Mouse (Mus musculus): Measurements from ENCODE around the gene Cryba4. TPM values are rescaled to one million over a fixed set of nuclear protein-coding genes. Genes with fewer than 3 reads are reported as not detected.

Cryba4 gene
- polyA plus RNA-seq (2012; rRNA removed) = 1.4 and 1.9 TPM in 2 replicates

DNA sequence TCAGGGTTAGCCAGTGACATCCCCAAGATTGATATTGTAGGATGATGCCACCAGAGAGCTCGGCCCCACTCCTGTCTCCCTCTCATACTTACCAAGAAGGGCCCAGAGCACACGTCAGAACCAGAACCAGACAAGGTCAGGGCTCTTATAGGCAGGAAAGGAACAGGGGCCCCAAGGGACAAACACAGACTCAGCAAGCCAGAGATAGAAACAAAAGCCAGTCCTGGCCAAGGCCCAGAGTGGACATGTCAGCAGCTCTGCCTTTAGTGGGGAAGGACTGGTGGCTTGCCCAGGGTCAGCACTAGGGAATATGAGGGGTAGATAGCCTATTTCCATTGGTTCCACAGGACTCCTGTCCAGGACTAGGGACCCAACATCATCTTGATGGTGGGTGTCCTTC lies at the start of gene Cryba4:
Gene Cryba4, minus strand, starts transcription at position 119 of the 400 bp plus-strand sequence.
- no peak for DNase-seq (ENCODE audit: extremely low spot score in 1 of 2, low spot score in 1 of 2)

DNA sequence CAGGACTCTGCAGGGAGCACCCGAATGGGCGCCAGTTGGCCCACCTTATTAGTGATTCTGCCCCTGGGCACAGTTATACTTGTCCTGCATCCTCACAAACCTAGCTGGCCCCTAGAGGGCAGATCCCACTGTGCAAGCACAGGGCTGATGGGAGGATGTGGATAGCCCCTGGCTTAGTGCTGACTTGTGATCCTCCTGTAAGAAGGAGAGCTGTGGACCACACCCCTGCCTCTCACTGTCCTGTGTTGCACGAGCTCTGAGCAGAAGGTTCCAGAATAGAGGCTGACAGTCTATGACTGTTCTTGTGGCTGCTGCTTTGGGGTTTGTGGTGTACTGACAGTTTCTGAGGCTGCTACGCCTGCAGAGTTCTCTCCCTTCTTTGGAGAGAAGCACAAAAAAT lies 49.4 kb upstream of the Cryba4 start:
- DNase-seq (ENCODE audit: extremely low spot score in 1 of 2, low spot score in 1 of 2) = no peak

DNA sequence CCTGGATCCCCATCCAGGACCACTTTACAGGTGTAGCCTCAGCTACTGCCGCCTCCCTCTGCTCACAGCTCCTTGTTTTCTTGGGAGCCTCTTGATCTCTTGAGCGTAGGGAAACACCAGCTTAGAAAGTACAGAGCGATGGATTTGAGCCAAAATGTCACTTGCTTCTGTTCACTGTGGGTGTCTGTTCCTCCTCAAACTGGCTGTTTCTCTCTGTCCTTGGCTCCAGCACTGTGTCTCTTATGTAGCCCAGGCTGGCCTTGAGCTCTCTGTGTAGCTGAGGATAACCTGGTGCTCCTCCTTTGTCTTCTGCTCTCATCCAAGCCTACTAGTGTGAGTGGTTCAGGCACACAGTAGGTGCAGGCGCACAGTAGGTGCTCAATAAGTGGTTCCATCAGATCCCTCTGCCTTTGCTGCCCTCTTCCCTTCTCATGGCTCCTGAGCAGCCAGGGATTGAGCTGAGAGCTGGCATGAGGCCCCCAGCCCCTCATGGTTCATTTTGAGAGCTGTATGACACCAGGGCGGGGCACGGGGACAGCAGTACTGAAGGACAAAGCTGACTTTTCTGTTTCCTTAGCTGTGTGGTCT lies 48.5 kb upstream of the Cryba4 start:
- DNase-seq (ENCODE audit: extremely low spot score in 1 of 2, low spot score in 1 of 2) = peak in 1 of 2 experiments; percentile 50

DNA sequence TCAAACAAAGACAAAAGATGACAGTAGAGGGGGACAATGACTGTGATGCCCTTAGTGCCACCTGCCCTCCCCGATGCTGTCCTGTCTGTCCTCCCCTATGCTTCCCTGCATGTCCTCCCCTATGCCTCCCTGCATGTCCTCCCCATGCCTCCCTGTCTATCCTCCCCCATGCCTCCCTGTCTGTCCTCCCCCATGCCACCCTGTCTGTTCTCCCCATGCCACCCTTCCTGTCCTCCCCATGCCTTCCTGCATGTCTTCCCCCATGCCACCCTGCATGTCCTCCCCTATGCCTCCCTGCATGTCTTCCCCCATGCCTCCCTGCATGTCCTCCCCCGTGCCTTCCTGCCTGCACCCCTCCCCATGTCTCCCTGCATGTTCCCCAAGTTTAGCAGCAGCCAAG lies 47.8 kb upstream of the Cryba4 start:
- no peak for DNase-seq (ENCODE audit: extremely low spot score in 1 of 2, low spot score in 1 of 2)

DNA sequence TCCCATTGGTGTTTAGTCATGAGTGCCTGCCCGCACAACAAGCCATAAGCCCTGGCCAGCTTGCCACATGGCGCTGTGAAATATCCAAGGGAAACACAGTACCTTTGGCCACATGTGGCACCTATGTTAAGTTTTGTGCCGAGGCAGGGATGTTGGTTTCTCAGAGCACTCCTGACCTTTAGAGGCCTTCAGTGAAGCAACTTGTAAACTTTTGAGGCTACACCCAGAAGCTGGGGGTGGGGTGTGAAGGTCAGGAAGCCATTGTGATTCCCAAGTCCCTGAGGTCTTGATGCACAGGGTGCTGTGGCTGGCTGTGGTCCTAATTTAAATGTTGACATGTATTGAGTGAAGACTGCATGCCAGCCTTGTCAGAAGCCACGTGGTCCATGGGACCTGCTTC lies 47.1 kb upstream of the Cryba4 start:
- no peak for DNase-seq (ENCODE audit: extremely low spot score in 1 of 2, low spot score in 1 of 2)

DNA sequence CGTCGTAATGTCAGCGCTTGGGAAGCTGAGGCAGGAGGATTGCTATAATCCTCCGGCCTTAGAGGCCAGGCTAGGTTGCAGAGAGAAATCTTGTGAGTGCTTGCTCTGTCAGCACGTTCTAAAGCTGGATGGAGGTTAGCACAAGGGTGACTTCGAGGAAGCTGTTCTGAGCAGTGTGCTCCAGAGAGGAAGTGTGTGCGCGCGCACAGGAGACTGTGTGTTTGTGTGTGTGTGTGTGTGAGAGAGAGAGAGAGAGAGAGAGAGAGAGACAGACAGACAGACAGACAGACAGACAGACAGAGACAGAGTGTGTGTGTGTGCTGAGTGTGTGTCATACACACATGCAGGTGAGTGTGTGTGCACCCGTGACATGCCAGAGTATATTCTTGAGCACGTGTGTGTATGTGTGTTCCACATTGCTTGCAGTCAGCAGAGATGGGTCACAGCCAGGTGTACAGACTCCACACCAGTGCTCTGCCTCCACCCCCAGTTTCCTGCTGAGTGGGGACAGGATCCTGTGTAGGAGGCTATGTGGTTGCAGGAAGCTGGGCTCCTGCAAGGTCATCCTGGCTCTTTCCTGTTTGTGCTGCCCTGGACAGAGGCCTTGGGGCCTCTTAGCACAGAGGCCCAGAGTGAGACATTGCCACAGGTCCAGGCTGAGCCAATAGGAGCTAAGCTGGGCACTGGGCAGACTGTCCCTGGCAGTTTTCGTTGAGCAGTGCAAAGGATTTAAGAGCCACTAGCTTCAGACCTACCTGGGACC lies 46.1 kb upstream of the Cryba4 start:
- no peak for DNase-seq (ENCODE audit: extremely low spot score in 1 of 2, low spot score in 1 of 2)

DNA sequence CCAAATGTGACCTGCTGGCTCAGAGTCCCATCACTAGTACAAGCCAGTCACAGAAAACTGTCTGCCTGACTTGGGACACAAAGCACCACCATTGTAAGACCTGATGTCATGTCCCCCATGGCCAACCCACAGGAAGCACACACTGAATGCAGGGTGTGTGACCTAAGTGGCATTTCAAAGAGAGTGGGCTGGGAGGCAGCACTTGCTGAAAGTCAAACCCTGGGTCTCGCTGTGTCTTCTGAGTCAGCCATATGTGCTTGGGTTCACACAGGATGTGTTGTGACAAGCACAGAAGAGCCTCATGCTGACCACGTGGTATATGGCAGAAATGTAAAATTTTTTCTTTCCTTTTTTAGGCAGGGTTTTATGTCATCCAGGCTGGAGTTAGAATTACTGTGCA lies 44.9 kb upstream of the Cryba4 start:
- peak in 1 of 2 experiments; percentile 32 for DNase-seq (ENCODE audit: extremely low spot score in 1 of 2, low spot score in 1 of 2)

DNA sequence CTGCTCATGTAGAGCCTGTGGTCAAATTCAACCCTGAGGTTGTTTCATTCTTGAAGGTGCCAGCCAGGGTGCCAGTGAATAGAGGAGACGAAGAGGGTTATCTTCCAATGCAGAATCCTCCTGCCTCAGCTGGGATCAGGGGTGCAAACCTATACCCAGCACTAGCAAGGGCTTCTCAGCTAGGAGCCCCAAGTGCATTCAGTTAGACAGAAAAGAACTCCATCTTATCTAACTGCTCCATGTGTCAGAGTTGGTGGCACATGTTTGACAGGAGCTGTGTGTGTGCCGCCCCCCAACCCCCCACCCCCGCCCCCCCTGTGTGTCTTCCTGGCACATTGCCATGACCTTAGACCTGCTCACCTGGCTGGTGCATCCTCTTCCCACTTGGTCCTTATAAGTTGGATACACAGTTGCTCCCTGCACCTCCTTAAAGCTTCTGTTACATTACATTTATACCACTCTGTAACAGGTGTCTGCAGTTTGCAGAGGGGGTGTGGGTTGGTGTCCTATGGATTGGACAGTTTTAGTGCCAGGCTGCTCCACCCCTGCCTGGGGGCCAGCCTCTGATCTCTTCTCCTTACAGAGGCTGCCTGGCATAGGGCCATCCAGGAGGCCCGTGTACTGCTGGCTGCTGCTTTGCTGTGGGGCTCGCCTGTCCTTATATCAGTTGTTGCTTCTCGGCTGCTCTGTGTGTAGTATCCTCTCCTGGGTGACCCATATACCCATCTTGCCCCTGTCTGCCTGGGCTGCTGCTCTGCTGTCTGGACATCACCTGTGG lies 44.3 kb upstream of the Cryba4 start:
- DNase-seq (ENCODE audit: extremely low spot score in 1 of 2, low spot score in 1 of 2) = no peak

DNA sequence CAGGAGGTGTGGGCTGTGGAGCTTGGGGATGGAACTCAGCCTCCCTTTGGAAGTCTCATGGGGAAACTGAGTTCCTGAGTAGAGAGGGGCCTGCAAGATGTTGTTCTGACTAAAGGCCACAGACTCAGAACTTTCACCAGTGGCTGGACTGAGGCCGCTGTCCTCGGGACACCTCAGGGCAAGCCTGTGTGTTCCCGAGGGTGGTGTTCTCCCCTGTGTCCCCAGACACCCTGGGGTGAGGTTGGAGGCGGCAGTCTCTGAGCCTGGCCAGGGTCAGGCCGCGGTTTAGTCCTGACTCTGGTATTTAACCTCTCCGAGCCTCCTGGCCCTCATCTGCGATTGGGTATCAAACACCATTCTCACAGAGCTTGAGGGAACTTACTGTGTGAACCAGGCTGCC lies 43.2 kb upstream of the Cryba4 start:
- DNase-seq (ENCODE audit: extremely low spot score in 1 of 2, low spot score in 1 of 2) = no peak

DNA sequence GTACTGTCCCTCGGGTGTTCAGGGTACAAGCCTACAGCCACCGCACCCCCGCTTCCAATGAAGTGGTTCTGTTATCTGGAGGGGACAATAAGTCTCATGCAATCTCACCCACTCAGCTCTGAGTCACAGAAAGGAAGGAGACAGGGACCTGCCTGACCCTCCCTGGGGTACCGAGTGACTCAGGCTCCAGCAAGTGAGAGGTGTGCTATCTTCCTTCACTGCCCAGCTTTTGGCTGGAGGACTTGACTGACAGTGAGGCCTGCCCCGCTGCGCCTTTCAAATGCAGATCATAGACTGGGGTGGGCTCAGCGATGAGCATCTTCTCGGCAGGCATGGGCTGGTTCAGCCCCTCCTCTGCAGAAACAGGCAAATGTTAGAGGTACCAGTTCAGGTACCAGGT lies 42.8 kb upstream of the Cryba4 start:
- no peak for DNase-seq (ENCODE audit: extremely low spot score in 1 of 2, low spot score in 1 of 2)

DNA sequence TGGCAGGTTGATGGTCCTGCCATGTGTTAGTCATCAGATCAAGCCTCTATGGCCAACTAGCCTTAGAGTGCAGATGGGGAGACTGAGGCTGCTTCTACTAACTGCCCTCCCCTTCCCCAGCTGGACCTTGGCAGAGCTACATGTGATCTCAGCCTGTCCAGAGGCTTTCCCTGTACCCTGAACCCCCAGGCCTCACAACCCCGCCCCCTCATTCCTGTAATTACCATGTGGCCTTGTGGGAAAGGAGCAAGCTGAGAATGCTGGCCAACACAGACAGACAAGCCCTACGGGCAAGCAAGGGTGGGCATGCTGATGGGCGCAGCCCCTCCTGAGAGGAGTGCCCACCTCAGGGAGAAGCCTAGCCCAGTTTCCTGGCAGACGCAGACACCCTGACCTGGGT lies 42.4 kb upstream of the Cryba4 start:
- no peak for DNase-seq (ENCODE audit: extremely low spot score in 1 of 2, low spot score in 1 of 2)

DNA sequence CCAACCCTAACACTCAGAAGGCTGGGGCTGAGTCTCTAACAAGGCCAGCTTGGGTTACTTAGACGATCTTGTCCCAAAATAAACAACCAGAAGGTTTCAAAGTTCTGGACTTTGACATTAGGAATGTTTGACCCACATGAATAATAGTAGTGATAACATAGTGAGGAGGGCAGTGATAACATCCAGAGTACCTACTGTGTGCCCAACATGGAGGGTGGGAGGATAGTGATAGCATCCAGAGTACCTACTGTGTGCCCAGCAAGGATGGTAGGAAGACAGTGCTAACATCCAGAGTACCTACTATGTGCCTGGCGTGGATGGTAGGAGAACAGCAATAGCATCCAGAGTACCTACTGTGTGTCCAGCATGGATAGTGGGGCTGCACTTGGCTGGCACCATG lies 41.5 kb upstream of the Cryba4 start:
- no peak for DNase-seq (ENCODE audit: extremely low spot score in 1 of 2, low spot score in 1 of 2)

DNA sequence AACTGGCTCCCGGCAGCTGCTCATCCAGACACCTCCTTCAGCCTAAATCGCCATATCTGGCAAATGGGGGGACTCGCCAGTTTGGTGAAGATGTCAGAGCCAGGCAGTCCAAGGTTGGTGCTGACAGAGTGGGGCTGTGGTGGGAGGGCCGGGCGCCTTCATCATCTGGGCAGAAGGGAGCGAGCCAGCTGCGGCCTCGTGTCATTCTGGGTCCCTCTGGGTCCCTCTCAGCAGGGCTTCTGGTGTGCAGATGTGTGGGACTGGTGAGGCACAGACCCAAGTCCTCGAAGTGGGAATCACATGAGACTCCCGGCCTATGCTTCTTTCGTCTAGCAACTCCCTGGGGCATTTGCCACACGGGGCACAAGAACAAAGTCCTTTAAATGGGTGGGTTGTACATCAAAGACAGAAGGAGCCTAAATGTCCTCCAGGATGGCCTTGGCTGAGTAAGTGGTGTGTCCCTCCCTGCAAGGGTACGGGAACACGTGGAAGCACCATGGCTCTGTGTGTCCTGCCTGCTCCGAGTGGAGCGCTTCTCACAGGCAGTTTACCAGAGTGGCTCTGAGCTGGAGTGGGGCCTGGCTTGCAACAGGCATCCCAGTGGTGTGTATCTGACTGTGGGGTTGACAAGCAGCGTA lies 40.1 kb upstream of the Cryba4 start:
- DNase-seq (ENCODE audit: extremely low spot score in 1 of 2, low spot score in 1 of 2) = no peak

DNA sequence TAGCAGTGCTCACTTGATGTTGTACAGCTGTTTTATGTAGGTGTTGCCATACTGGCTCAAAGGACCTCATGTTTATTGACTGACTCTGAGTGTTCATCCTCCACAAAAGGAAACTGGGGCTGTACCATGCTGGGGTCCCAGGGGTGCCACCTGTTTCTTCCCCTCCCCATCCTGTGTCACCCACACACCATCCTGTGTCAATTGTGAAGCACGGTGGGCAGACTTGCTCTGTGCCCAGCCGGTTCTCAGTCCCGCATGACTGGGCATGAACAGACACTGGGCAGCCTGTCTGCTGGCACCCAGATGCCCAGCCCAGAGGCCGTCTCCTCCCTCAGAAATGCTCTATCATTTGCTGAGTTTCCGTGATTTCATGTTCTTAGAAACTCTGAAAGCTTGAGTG lies 39.5 kb upstream of the Cryba4 start:
- no peak for DNase-seq (ENCODE audit: extremely low spot score in 1 of 2, low spot score in 1 of 2)

DNA sequence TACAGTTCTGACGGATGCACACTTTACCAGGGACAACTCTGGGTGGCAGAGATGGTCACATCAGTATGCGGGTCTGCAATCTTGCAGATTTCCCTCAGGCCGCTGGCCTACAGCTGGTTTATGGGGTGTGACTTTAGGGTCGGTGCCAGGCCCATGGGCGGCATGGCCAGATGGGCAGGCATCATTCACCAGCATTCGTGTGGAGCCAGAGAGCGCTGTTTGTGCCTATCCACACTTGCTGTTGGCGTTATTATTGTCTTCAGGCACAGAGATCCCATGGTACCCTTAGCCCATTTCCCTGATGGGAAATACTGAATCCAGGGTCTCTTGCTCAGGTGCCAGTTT lies 38.2 kb upstream of the Cryba4 start:
- DNase-seq (ENCODE audit: extremely low spot score in 1 of 2, low spot score in 1 of 2) = no peak

DNA sequence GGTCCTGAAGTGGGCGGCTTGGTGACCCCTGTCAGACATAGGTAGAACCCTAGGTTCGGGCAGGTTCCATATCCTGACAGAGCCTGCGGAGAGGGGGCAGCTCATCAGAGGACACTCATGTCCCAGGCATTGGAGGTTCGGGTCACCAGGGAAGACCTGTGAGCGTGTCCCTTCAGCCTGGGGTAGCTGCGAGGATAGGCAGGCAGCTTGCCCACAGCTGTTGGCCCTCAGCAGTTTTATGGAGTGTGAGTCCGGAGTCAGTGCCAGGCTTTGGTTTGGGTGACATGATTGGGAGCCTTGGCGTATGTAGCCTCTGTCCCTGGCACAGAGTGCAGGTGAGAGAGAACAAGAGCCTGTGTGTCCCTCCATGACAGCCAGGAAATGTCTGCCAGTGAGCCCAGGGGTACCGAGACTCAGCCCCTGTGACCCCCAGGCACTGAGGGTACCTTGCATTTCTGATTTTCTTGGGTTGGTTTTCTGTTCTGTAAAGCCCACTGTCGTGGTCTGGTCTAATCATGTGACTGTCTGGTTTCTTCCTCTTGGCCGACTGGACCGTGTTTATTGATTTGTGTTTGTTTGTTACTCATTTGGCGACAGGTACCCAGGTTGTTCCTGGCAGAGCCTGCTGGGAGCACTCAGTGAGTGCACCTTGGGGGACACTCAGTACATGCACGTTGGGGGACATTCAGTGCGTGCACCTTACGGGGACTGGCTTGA lies 37.7 kb upstream of the Cryba4 start:
- DNase-seq (ENCODE audit: extremely low spot score in 1 of 2, low spot score in 1 of 2) = no peak

DNA sequence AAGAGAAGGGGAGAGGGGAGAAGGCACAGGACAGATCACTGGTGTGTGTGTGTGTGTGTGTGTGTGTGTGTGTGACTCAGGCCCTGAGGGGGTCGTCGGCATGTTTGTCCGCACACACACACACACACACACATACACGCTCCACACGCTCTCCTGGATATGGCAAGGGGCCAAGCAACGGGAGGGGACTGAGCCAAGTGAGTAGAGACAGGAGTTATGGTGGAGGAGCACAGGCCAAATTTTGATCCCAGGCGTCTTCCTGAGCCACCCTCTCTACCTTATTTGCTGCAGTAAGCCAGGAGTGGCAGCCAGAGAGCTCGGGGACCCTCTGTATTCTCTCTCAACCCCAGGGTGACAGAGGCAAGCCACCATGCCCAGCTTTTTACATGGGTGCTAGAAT lies 36.9 kb upstream of the Cryba4 start:
- DNase-seq (ENCODE audit: extremely low spot score in 1 of 2, low spot score in 1 of 2) = no peak

DNA sequence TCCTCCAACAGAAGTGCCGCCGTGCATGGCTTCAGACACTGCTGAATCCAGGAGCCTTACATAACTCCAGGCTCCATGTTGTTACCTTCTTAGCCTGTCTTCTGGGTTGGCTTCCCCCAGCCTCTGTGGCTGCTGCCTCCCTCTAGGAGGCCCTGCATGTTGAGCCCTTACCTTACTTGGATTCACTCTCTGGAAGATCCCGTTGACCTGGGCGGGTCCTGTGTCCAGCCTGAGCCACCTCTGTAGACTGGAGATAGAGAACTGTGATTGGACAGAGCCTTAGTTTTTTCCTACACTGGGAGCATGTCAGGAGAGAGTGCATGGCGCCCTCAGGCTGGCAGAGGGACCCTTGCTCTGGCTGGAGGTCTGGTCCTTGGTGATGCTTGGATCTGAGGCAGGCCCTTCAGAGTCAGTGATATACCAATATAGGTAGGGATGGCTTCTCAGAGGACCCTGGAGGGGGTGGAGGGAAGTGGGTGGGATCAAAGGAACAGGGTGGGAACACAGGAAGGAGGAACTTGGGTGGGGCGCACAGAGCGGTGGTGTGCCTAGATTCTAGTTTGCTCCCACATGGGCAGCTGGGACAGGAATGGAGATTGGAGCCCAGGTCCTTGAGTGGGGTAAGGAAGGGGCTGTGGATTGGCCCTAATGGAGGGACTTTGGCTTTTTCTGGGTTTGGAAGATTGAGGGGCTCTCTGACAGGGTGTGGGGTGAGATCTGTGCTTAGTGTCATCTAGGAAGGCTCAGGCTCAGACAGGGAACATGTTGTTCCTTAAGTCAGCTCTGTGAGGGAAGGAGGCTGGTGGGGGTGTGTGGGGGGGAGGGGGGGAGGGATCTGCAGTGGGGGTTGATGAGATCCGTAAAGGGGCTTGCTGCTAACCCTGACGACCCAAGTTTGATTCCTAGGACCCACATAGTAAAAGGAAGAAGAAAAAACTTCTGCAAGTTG lies 36.1 kb upstream of the Cryba4 start:
- DNase-seq (ENCODE audit: extremely low spot score in 1 of 2, low spot score in 1 of 2) = no peak

DNA sequence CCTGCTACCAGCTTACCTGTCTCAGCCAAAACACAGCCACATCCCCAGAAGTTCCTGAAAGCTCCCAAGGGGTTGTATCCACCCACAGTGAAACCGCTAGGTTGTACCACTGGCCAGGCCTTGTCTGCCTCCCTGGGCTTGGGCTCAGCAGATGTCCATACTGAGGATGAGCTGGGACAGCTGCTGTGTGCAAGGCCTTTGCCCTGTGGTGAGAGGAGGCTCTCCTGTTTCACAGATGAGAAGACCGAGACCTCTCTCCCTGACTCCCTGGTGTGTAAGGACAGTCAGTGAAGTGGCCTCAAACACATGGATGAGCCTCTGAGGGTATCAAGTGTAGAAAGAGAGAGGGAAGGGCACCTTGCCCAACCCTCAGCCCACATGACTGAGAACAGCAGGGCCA lies 35.3 kb upstream of the Cryba4 start:
- DNase-seq (ENCODE audit: extremely low spot score in 1 of 2, low spot score in 1 of 2) = no peak
